Mouse (Mus musculus): ENCODE results near the gene Snrnp25. TPM values are rescaled to one million over a fixed set of nuclear protein-coding genes. Genes with fewer than 3 reads are reported as not detected.

Gene Snrnp25
- total and polyA plus RNA-seq, 3 experiments, result 130 to 158 TPM; not detected in 1

- no peak for TF ChIP-seq MAZ (IDR thresholded peaks at IDR 0.05; ENCODE audit: low read depth, low read length)
- no peak for TF ChIP-seq MEF2A (IDR thresholded peaks at IDR 0.05; ENCODE audit: extremely low read depth, insufficient replicate concordance, low read depth, low read length, poor library complexity, severe bottlenecking)
- no peak for TF ChIP-seq HCFC1 (IDR thresholded peaks at IDR 0.05; ENCODE audit: low read depth, low read length)
- no peak for TF ChIP-seq ZNF384 (IDR thresholded peaks at IDR 0.05; ENCODE audit: low read depth, low read length)
- TF ChIP-seq MXI1 (IDR thresholded peaks at IDR 0.05; ENCODE audit: low read depth, low read length), result no peak
- no peak for TF ChIP-seq SMC3 (IDR thresholded peaks at IDR 0.05; ENCODE audit: low read depth, low read length)
- TF ChIP-seq TBP (IDR thresholded peaks at IDR 0.05; ENCODE audit: low read depth, low read length), result no peak
- no peak for TF ChIP-seq JUND (IDR thresholded peaks at IDR 0.05; ENCODE audit: low read depth, low read length)
- TF ChIP-seq TAL1 (IDR thresholded peaks at IDR 0.05; ENCODE audit: low read length), result no peak
- TF ChIP-seq USF1 (IDR thresholded peaks at IDR 0.05; ENCODE audit: low read depth, low read length), result no peak
These were observed 8.5 kb upstream of the Snrnp25 start (continued) for GRCm38 (mm10) chr11:32196727-32197126.

DNA sequence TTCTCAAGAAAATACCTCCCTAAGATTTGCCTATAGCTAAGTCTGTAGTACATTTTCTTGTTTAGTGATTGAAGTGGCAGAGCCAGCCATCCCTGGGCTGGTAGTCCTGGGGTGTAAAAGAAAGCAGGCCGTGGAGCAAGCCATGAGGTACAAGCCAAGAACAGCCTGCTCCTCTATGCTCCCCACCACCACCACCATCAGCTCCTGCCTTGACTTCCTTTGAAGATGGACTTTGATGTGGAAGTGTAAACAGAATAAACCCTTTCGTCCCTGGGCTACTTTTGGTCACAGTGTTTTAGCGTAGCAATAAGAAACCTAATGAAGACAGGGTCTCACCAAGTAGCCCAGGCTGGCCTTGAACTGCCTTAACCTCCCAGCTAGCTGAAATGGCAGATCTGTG, 7.4 kb upstream of the Snrnp25 start:
- peaks cover 24% of the 10 kb centered on the region for H3K79me2 ChIP-seq (ENCODE audit: control insufficient read depth, insufficient read depth, low read length, poor library complexity)
- no peaks in the 10 kb centered on the region for H3K27me3 ChIP-seq (ENCODE audit: control insufficient read depth in 1 of 2, insufficient read depth in 2 of 2, low read length in 2 of 2)
- H3K36me3 ChIP-seq (ENCODE audit: control insufficient read depth in 1 of 2, insufficient read depth in 2 of 2, low read length in 2 of 2), result peaks cover 0 to 31% of the 10 kb centered on the region in 2 experiments; a peak in 3 of 4 replicates
- peak overlapping the region; percentile 8 to 57; a peak in 1 of 4 replicates for H3K4me3 ChIP-seq (ENCODE audit: control insufficient read depth in 1 of 2, insufficient read depth in 1 of 2, low read depth in 2 of 2, low read length in 2 of 2)
- peaks cover 28 to 40% of the 10 kb centered on the region in 2 experiments for H3K4me1 ChIP-seq (ENCODE audit: control insufficient read depth in 1 of 2, insufficient read depth in 2 of 2, low read length in 2 of 2)
- H3K9me3 ChIP-seq (replicated peaks; ENCODE audit: insufficient read depth, low read length), result no peaks in the 10 kb centered on the region
- peak; percentile 42 for DNase-seq (ENCODE audit: low read depth, low spot score)
- H3K27ac ChIP-seq (ENCODE audit: control insufficient read depth, low read depth, low read length), result peak overlapping the region; percentile 94
- TF ChIP-seq MAFK (IDR thresholded peaks at IDR 0.05; ENCODE audit: borderline replicate concordance, low read depth, low read length), result no peak
- no peak for TF ChIP-seq SMC3 (IDR thresholded peaks at IDR 0.05; ENCODE audit: low read depth, low read length)
- TF ChIP-seq CHD1 (IDR thresholded peaks at IDR 0.05; ENCODE audit: low read depth, low read length), result no peak
- 0 out of 4 replicates have a peak, but pooled peaks of 1 of the 2 experiments have one; percentile 2 for TF ChIP-seq EP300 (IDR thresholded peaks at IDR 0.05; ENCODE audit: low read depth in 1 of 2, low read length in 2 of 2)
- TF ChIP-seq UBTF (IDR thresholded peaks at IDR 0.05; ENCODE audit: borderline replicate concordance, insufficient read depth, low read depth, low read length), result 0 out of 2 replicates have a peak, but pooled peaks have one; percentile 45
- H3K9ac ChIP-seq (ENCODE audit: control insufficient read depth, low read depth, low read length, poor library complexity, severe bottlenecking), result peak overlapping the region; percentile 65

DNA sequence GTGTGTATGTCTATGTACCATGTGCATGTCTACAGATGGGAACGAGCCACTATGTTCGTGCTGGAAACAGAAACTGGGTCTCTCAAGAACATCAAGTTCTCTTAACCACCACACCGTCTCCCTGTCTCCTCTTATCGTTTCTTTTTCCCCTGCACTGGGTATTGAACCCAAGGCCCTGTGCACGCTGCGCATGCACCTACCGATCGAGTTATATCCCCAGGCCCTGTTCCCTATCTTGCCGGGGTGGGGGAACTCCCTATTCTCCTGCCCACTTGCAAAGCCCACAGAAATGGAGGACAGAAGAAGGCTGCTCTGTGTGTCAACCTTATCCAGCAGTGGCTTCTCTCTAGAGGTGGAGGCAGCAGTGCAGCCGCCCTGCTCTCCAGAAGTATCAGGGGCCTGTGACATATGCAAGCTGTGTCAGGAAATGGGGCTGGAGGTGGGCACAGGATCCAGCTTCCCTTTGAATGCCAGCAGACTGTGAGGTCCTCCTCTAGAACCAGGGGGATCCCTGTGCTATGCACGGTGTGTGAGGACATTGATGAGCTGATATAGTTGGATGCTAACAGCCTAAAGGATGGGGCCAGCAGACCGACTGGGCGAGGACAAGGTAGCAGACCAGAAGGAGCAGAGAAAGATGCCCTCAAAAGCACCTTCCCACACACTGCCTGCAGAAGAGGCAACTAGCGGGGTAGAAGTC, 6.8 kb upstream of the Snrnp25 start:
- H3K79me2 ChIP-seq (ENCODE audit: control insufficient read depth, insufficient read depth, low read length, poor library complexity), result peaks cover 24% of the 10 kb centered on the region
- H3K4me3 ChIP-seq (ENCODE audit: control insufficient read depth in 1 of 2, insufficient read depth in 1 of 2, low read depth in 2 of 2, low read length in 2 of 2), result peak overlapping the region; percentile 57
- H3K9me3 ChIP-seq (replicated peaks; ENCODE audit: insufficient read depth, low read length), result no peaks in the 10 kb centered on the region
- H3K27me3 ChIP-seq (ENCODE audit: control insufficient read depth in 1 of 2, insufficient read depth in 2 of 2, low read length in 2 of 2), result no peaks in the 10 kb centered on the region
- H3K9ac ChIP-seq (ENCODE audit: control insufficient read depth, low read depth, low read length, poor library complexity, severe bottlenecking), result peak overlapping the region; percentile 65
- peak overlapping the region; percentile 94 for H3K27ac ChIP-seq (ENCODE audit: control insufficient read depth, low read depth, low read length)
- DNase-seq (ENCODE audit: low read depth, low spot score), result no peak
- H3K4me1 ChIP-seq (ENCODE audit: control insufficient read depth in 1 of 2, insufficient read depth in 2 of 2, low read length in 2 of 2), result peaks cover 28 to 45% of the 10 kb centered on the region in 2 experiments
- H3K36me3 ChIP-seq (ENCODE audit: control insufficient read depth in 1 of 2, insufficient read depth in 2 of 2, low read length in 2 of 2), result peaks cover 0 to 33% of the 10 kb centered on the region in 2 experiments; a peak in 3 of 4 replicates
- 0 out of 2 replicates have a peak, but pooled peaks have one; percentile 19 for TF ChIP-seq HCFC1 (IDR thresholded peaks at IDR 0.05; ENCODE audit: low read depth, low read length)
- TF ChIP-seq USF2 (IDR thresholded peaks at IDR 0.05; ENCODE audit: borderline replicate concordance in 1 of 2, insufficient read depth in 1 of 2, low read depth in 1 of 2, low read length in 2 of 2), result no peak
- no peak for TF ChIP-seq UBTF (IDR thresholded peaks at IDR 0.05; ENCODE audit: borderline replicate concordance, insufficient read depth, low read depth, low read length)
- no peak for TF ChIP-seq ZKSCAN1 (IDR thresholded peaks at IDR 0.05; ENCODE audit: low read depth, low read length)
- 0 out of 2 replicates have a peak, but pooled peaks have one; percentile 6 for TF ChIP-seq ETS1 (IDR thresholded peaks at IDR 0.05; ENCODE audit: low read depth, low read length)
- TF ChIP-seq SIN3A (IDR thresholded peaks at IDR 0.05; ENCODE audit: low read length), result peak; percentile 57; the same call in 1 of the 2 replicates
- TF ChIP-seq MAX (IDR thresholded peaks at IDR 0.05; ENCODE audit: low read length), result peak; percentile 35; the same call in 1 of the 2 replicates
- TF ChIP-seq MYC (IDR thresholded peaks at IDR 0.05; ENCODE audit: low read depth, low read length), result 0 out of 2 replicates have a peak, but pooled peaks have one; percentile 27
- no peak for TF ChIP-seq RAD21 (IDR thresholded peaks at IDR 0.05; ENCODE audit: low read depth, low read length)
- TF ChIP-seq ZNF384 (IDR thresholded peaks at IDR 0.05; ENCODE audit: low read depth, low read length), result no peak
- TF ChIP-seq MAFK (IDR thresholded peaks at IDR 0.05; ENCODE audit: borderline replicate concordance, low read depth, low read length), result 0 out of 2 replicates have a peak, but pooled peaks have one; percentile 10
- TF ChIP-seq NELFE (IDR thresholded peaks at IDR 0.05; ENCODE audit: low read depth, low read length), result 0 out of 2 replicates have a peak, but pooled peaks have one; percentile 16
- no peak for TF ChIP-seq CHD1 (IDR thresholded peaks at IDR 0.05; ENCODE audit: low read depth, low read length)
- TF ChIP-seq GATA1 (IDR thresholded peaks at IDR 0.05; ENCODE audit: low read depth, low read length), result no peak
- no peak for TF ChIP-seq E2F4 (IDR thresholded peaks at IDR 0.05; ENCODE audit: borderline replicate concordance, low read depth, low read length)
- TF ChIP-seq TAL1 (IDR thresholded peaks at IDR 0.05; ENCODE audit: low read length), result no peak
- TF ChIP-seq ELF1 (IDR thresholded peaks at IDR 0.05; ENCODE audit: low read depth, low read length), result 0 out of 2 replicates have a peak, but pooled peaks have one; percentile 23
- no peak; the same call in 1 of the 2 replicates for TF ChIP-seq MAZ (IDR thresholded peaks at IDR 0.05; ENCODE audit: low read depth, low read length)
